Mouse (Mus musculus): ENCODE data around the gene Eral1. TPM values are rescaled to one million over a fixed set of nuclear protein-coding genes. Genes with fewer than 3 reads are reported as not detected.

Eral1 gene
- polyA plus RNA-seq, 1 experiment: 18.5 TPM

- TF ChIP-seq CTCF (IDR thresholded peaks at IDR 0.05; ENCODE audit: borderline replicate concordance, insufficient read depth, low read length) (no peak), POLR2A (IDR thresholded peaks at IDR 0.05; ENCODE audit: low read depth, low read length) (no peak)
- Histone ChIP-seq H3K4me3 (ENCODE audit: insufficient read depth, low read length) (no peak overlapping the region), H3K4me1 (ENCODE audit: control insufficient read depth, insufficient read depth, low read length) (peaks cover 4% of the 10 kb centered on the region), H3K27ac (ENCODE audit: insufficient read depth, low read length) (no peak overlapping the region)
Observed at GRCm38 (mm10) chr11:78030600-78030999, 49.6 kb downstream of the Eral1 start.

GRCm38 (mm10) chr11:78029240-78029639 lies 50.9 kb downstream of the Eral1 start:
- no peak overlapping the region for H3K27ac ChIP-seq (ENCODE audit: insufficient read depth, low read length)
- H3K4me3 ChIP-seq (ENCODE audit: insufficient read depth, low read length): no peak overlapping the region
- TF ChIP-seq POLR2A (IDR thresholded peaks at IDR 0.05; ENCODE audit: low read depth, low read length) (no peak), CTCF (IDR thresholded peaks at IDR 0.05; ENCODE audit: borderline replicate concordance, insufficient read depth, low read length) (no peak)
- peaks cover 4% of the 10 kb centered on the region for H3K4me1 ChIP-seq (ENCODE audit: control insufficient read depth, insufficient read depth, low read length)

DNA sequence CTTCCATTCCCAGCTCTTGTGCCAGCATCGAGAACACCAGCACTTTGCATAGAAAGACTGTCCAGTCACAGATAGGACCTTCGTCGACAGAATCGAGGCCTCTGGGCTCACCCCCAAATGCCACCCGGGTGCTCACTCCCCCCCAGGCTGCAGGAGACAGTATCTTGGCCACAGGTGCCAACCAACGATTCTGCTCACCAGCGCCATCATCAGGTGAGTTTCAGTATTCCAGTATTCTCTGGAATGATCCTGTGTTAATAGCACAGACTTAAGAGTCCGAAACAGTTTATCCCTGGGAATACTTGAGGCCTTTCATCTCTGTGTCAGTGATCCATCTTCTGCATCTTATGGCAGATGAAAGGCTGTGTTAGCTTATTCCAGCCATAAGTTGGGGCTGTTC lies 56.6 kb downstream of the Eral1 start:
- no peak overlapping the region for H3K4me3 ChIP-seq (ENCODE audit: insufficient read depth, low read length)
- no peaks in the 10 kb centered on the region for H3K4me1 ChIP-seq (ENCODE audit: control insufficient read depth, insufficient read depth, low read length)
- TF ChIP-seq CTCF (IDR thresholded peaks at IDR 0.05; ENCODE audit: borderline replicate concordance, insufficient read depth, low read length): peak; percentile 21; the same call in 1 of the 2 replicates
- TF ChIP-seq POLR2A (IDR thresholded peaks at IDR 0.05; ENCODE audit: low read depth, low read length): no peak
- H3K27ac ChIP-seq (ENCODE audit: insufficient read depth, low read length): no peak overlapping the region

Other genes starting within 250 kb of the Eral1 start
- gene Pipox, start 186.3 kb downstream of the Eral1 start, polyA plus RNA-seq (2011; ENCODE audit: insufficient read length, low read depth, missing spikeins): not detected in 2 replicates
- not detected in 2 replicates for gene Sez6, start 149.6 kb downstream of the Eral1 start, polyA plus RNA-seq (2011; ENCODE audit: insufficient read length, low read depth, missing spikeins)
- gene Phf12, start 97.6 kb downstream of the Eral1 start, polyA plus RNA-seq (2011; ENCODE audit: insufficient read length, low read depth, missing spikeins): 39.4 and 47.4 TPM in 2 replicates
- gene Dhrs13, start 48.1 kb downstream of the Eral1 start, polyA plus RNA-seq (2011; ENCODE audit: insufficient read length, low read depth, missing spikeins): 5.7 and 8.3 TPM in 2 replicates
- gene Flot2, start 42.5 kb downstream of the Eral1 start, polyA plus RNA-seq (2011; ENCODE audit: insufficient read length, low read depth, missing spikeins): 70.0 and 71.3 TPM in 2 replicates
- gene Fam222b, start 14.3 kb upstream of the Eral1 start, polyA plus RNA-seq (2011; ENCODE audit: insufficient read length, low read depth, missing spikeins): 10.2 and 15.5 TPM in 2 replicates
- gene Traf4, start 85.2 kb upstream of the Eral1 start, polyA plus RNA-seq (2011; ENCODE audit: insufficient read length, low read depth, missing spikeins): 40.5 and 45.1 TPM in 2 replicates
- 12.0 and 17.9 TPM in 2 replicates for gene Nek8, start 96.3 kb upstream of the Eral1 start, polyA plus RNA-seq (2011; ENCODE audit: insufficient read length, low read depth, missing spikeins)
- 13.6 and 15.3 TPM in 2 replicates for gene Tlcd1, start 96.3 kb upstream of the Eral1 start, polyA plus RNA-seq (2011; ENCODE audit: insufficient read length, low read depth, missing spikeins)
- gene Rpl23a, start 103.2 kb upstream of the Eral1 start, polyA plus RNA-seq (2011; ENCODE audit: insufficient read length, low read depth, missing spikeins): 2,180 and 2,276 TPM in 2 replicates
- gene Rab34, start 108.0 kb upstream of the Eral1 start, polyA plus RNA-seq (2011; ENCODE audit: insufficient read length, low read depth, missing spikeins): 112 and 127 TPM in 2 replicates
- gene Proca1, start 113.0 kb upstream of the Eral1 start, polyA plus RNA-seq (2011; ENCODE audit: insufficient read length, low read depth, missing spikeins): 0.92 and 1.7 TPM in 2 replicates
- 65.4 and 67.3 TPM in 2 replicates for gene Sdf2, start 165.4 kb upstream of the Eral1 start, polyA plus RNA-seq (2011; ENCODE audit: insufficient read length, low read depth, missing spikeins)
- 56.1 and 57.8 TPM in 2 replicates for gene Supt6, start 165.6 kb upstream of the Eral1 start, polyA plus RNA-seq (2011; ENCODE audit: insufficient read length, low read depth, missing spikeins)
- 81.8 and 86.7 TPM in 2 replicates for gene 2610507B11Rik, start 181.4 kb upstream of the Eral1 start, polyA plus RNA-seq (2011; ENCODE audit: insufficient read length, low read depth, missing spikeins)
- gene BC030499, start 210.5 kb upstream of the Eral1 start, polyA plus RNA-seq (2011; ENCODE audit: insufficient read length, low read depth, missing spikeins): 0.45 and 0.63 TPM in 2 replicates
- 22.6 and 35.1 TPM in 2 replicates for gene Spag5, start 221.1 kb upstream of the Eral1 start, polyA plus RNA-seq (2011; ENCODE audit: insufficient read length, low read depth, missing spikeins)
- gene Aldoc, start 242.6 kb upstream of the Eral1 start, polyA plus RNA-seq (2011; ENCODE audit: insufficient read length, low read depth, missing spikeins): 2.8 and 5.3 TPM in 2 replicates
- 62.1 and 65.0 TPM in 2 replicates for gene Pigs, start 248.0 kb upstream of the Eral1 start, polyA plus RNA-seq (2011; ENCODE audit: insufficient read length, low read depth, missing spikeins)

Data from embryonic fibroblast, embryonic 13.5 days (primary cell).